Mouse (Mus musculus) hindbrain, embryonic 12.5 days (tissue): Measurements from ENCODE around the gene Ankrd13d. TPM values are rescaled to one million over a fixed set of nuclear protein-coding genes. Genes with fewer than 3 reads are reported as not detected.
"Not testable (repeated sequence)": the region's sequence is repeated elsewhere in the genome, so short reads cannot be mapped to it uniquely, and the experiment has no call there.

ENCODE experiments used
- ATAC-seq: fragments of 200-750 bp; cut with Nextera tagmentation; 2 replicates; pipeline ENCODE4 v1.8.0; 2017; ENCODE audit warnings: moderate TSS enrichment; ENCODE audit not compliant: low FRiP score
- H3K27ac ChIP-seq: fragments of 300-500 bp; sonication (generic); 2 replicates; pipeline ENCODE4 v1.5.1; 2016; ENCODE audit warnings: mild to moderate bottlenecking
- H3K27me3 ChIP-seq: fragments of 300-500 bp; sonication (generic); 2 replicates; pipeline ENCODE4 v1.6.1; 2016; ENCODE audit warnings: mild to moderate bottlenecking
- H3K36me3 ChIP-seq: fragments of 300-500 bp; sonication (generic); 2 replicates; pipeline ENCODE4 v1.6.1; 2016; ENCODE audit warnings: mild to moderate bottlenecking
- H3K4me1 ChIP-seq: fragments of 300-500 bp; sonication (generic); 2 replicates; pipeline ENCODE4 v1.6.1; 2016
- H3K4me2 ChIP-seq: fragments of 300-500 bp; sonication (generic); replicated peaks from 2 replicates; pipeline ENCODE4 v1.6.1; 2016; ENCODE audit warnings: mild to moderate bottlenecking
- H3K4me3 ChIP-seq: fragments of 300-500 bp; sonication (generic); 2 replicates; pipeline ENCODE4 v1.5.1; 2016; ENCODE audit warnings: mild to moderate bottlenecking
- H3K9ac ChIP-seq: fragments of 300-500 bp; sonication (generic); 2 replicates; pipeline ENCODE4 v1.6.1; 2016; ENCODE audit warnings: mild to moderate bottlenecking, moderate library complexity
- H3K9me3 ChIP-seq: fragments of 300-500 bp; sonication (generic); replicated peaks from 2 replicates; pipeline ENCODE4 v1.6.1; 2016; ENCODE audit warnings: mild to moderate bottlenecking
- WGBS: fragments of 180-500 bp; shearing (Covaris S2); methylation state at CpG from one replicate; pipeline ENCODE4 v1.1.7; 2016; 5-methylcytosine and 5-hydroxymethylcytosine counted together
- polyA plus RNA-seq: library from polyadenylated mRNA; unstranded; fragments of >200 nt; fragmentation: Nextera tagmentation; extraction: Ambion mirVana; gene quantifications from 2 replicates; pipeline ENCODE4 v1.2.1, GENCODE M21; 2016

Ankrd13d gene
- polyA plus RNA-seq, 1 experiment from 2014 or later, result 22.1 TPM

GRCm38 (mm10) chr19:4255583-4256162 lies 27.3 kb downstream of the Ankrd13d start:
- Histone ChIP-seq H3K4me3 (no peak overlapping the region), H3K4me1 (peaks cover 4% of the 10 kb centered on the region; the same call in 1 of the 2 replicates), H3K9ac (no peak overlapping the region), H3K36me3 (no peaks in the 10 kb centered on the region), H3K4me2 (no peak overlapping the region), H3K27me3 (no peaks in the 10 kb centered on the region), H3K9me3 (no peaks in the 10 kb centered on the region), H3K27ac (no peak overlapping the region)
- ATAC-seq, result no peak
- WGBS, result 71% methylated on average over 11 of the region's 11 CpGs

GRCm38 (mm10) chr19:4254230-4254629 lies 28.7 kb downstream of the Ankrd13d start:
- Histone ChIP-seq H3K9ac (no peak overlapping the region), H3K4me3 (no peak overlapping the region), H3K4me2 (no peak overlapping the region), H3K27ac (no peak overlapping the region), H3K36me3 (no peaks in the 10 kb centered on the region), H3K9me3 (no peaks in the 10 kb centered on the region), H3K4me1 (peaks cover 4% of the 10 kb centered on the region; the same call in 1 of the 2 replicates), H3K27me3 (no peaks in the 10 kb centered on the region)
- ATAC-seq, result no peak
- WGBS, result 85% methylated on average over 7 of the region's 7 CpGs

- H3K9ac ChIP-seq, H3K4me3 ChIP-seq, H3K9me3 ChIP-seq, ATAC-seq, H3K4me1 ChIP-seq, H3K27me3 ChIP-seq, H3K27ac ChIP-seq, H3K4me2 ChIP-seq, H3K36me3 ChIP-seq: not testable (repeated sequence)
- WGBS, result 69% methylated on average over 1 of the region's 1 CpGs
These were observed 34.3 kb downstream of the Ankrd13d start for GRCm38 (mm10) chr19:4248683-4249082.

GRCm38 (mm10) chr19:4247010-4247409 lies 35.9 kb downstream of the Ankrd13d start:
- ATAC-seq, result no peak
- Histone ChIP-seq H3K4me2 (no peak overlapping the region), H3K27me3 (no peaks in the 10 kb centered on the region), H3K9me3 (no peaks in the 10 kb centered on the region), H3K4me1 (no peaks in the 10 kb centered on the region), H3K36me3 (no peaks in the 10 kb centered on the region), H3K27ac (no peak overlapping the region), H3K9ac (no peak overlapping the region), H3K4me3 (no peak overlapping the region)
- 60% methylated on average over 1 of the region's 1 CpGs for WGBS

GRCm38 (mm10) chr19:4244775-4245174 lies 38.2 kb downstream of the Ankrd13d start:
- H3K9ac ChIP-seq, result no peak overlapping the region
- 86% methylated on average over 6 of the region's 6 CpGs for WGBS
- no peak for ATAC-seq
- H3K27ac ChIP-seq, result no peak overlapping the region
- H3K4me1 ChIP-seq, result no peaks in the 10 kb centered on the region
- no peaks in the 10 kb centered on the region for H3K9me3 ChIP-seq
- no peak overlapping the region for H3K4me3 ChIP-seq
- no peaks in the 10 kb centered on the region for H3K27me3 ChIP-seq
- no peaks in the 10 kb centered on the region for H3K36me3 ChIP-seq
- no peak overlapping the region for H3K4me2 ChIP-seq

GRCm38 (mm10) chr19:4242416-4242815 lies 40.5 kb downstream of the Ankrd13d start:
- Histone ChIP-seq H3K4me2 (no peak overlapping the region), H3K4me1 (no peaks in the 10 kb centered on the region)
- 71% methylated on average over 3 of the region's 3 CpGs for WGBS

GRCm38 (mm10) chr19:4240247-4240668 lies 42.7 kb downstream of the Ankrd13d start:
- H3K4me3 ChIP-seq, result no peak overlapping the region
- H3K27me3 ChIP-seq, result no peaks in the 10 kb centered on the region
- no peak overlapping the region for H3K27ac ChIP-seq
- no peak for ATAC-seq
- no peaks in the 10 kb centered on the region for H3K36me3 ChIP-seq
- H3K9me3 ChIP-seq, result no peaks in the 10 kb centered on the region
- no peak overlapping the region for H3K4me2 ChIP-seq
- H3K9ac ChIP-seq, result no peak overlapping the region
- 67% methylated on average over 8 of the region's 8 CpGs for WGBS
- H3K4me1 ChIP-seq, result no peaks in the 10 kb centered on the region

More at GRCm38 (mm10) chr19:4242416-4242815, 40.5 kb downstream of the Ankrd13d start:
- no peaks in the 10 kb centered on the region for H3K27me3 ChIP-seq
- no peaks in the 10 kb centered on the region for H3K36me3 ChIP-seq
- no peak overlapping the region for H3K9ac ChIP-seq
- no peak for ATAC-seq
- no peaks in the 10 kb centered on the region for H3K9me3 ChIP-seq
- no peak overlapping the region for H3K27ac ChIP-seq
- no peak overlapping the region for H3K4me3 ChIP-seq

GRCm38 (mm10) chr19:4234548-4234947 lies 48.4 kb downstream of the Ankrd13d start:
- 77% methylated on average over 4 of the region's 4 CpGs for WGBS
- Histone ChIP-seq H3K27me3 (peaks cover 8% of the 10 kb centered on the region), H3K9me3 (no peaks in the 10 kb centered on the region), H3K4me1 (peaks cover 12% of the 10 kb centered on the region), H3K4me2 (no peak overlapping the region), H3K27ac (no peak overlapping the region), H3K4me3 (no peak overlapping the region), H3K36me3 (no peaks in the 10 kb centered on the region), H3K9ac (no peak overlapping the region)
- ATAC-seq, result no peak

GRCm38 (mm10) chr19:4232651-4233050 lies 50.3 kb downstream of the Ankrd13d start:
- no peak overlapping the region for H3K4me3 ChIP-seq
- WGBS, result 76% methylated on average over 7 of the region's 7 CpGs
- H3K4me2 ChIP-seq, result peak overlapping the region; percentile 89
- H3K9me3 ChIP-seq, result no peaks in the 10 kb centered on the region
- H3K4me1 ChIP-seq, result peaks cover 12% of the 10 kb centered on the region
- H3K9ac ChIP-seq, result peak overlapping the region; percentile 82
- peaks cover 20% of the 10 kb centered on the region for H3K27me3 ChIP-seq
- H3K36me3 ChIP-seq, result no peaks in the 10 kb centered on the region
- no peak for ATAC-seq
- H3K27ac ChIP-seq, result no peak overlapping the region

- H3K9ac ChIP-seq, result peak overlapping the region; percentile 82
- H3K4me3 ChIP-seq, result peak overlapping the region; percentile 52
- peak; percentile 26 for ATAC-seq
- 58% methylated on average over 2 of the region's 2 CpGs for WGBS
- no peaks in the 10 kb centered on the region for H3K36me3 ChIP-seq
- H3K9me3 ChIP-seq, result no peaks in the 10 kb centered on the region
- peaks cover 12% of the 10 kb centered on the region for H3K4me1 ChIP-seq
- peaks cover 20% of the 10 kb centered on the region for H3K27me3 ChIP-seq
- peak overlapping the region; percentile 89 for H3K4me2 ChIP-seq
- peak overlapping the region; percentile 69 for H3K27ac ChIP-seq
These were observed 50.8 kb downstream of the Ankrd13d start for GRCm38 (mm10) chr19:4232186-4232572.

- WGBS, result 12% methylated on average over 26 of the region's 26 CpGs
- H3K4me3 ChIP-seq, result peak within 1 kb of the TSS; percentile 52
- no peaks in the 10 kb centered on the region for H3K36me3 ChIP-seq
- ATAC-seq, result peak; percentile 90
- H3K27me3 ChIP-seq, result peaks cover 20% of the 10 kb centered on the region
- H3K9me3 ChIP-seq, result no peaks in the 10 kb centered on the region
- H3K4me2 ChIP-seq, result peak within 1 kb of the TSS; percentile 89
- peaks cover 12% of the 10 kb centered on the region for H3K4me1 ChIP-seq
- H3K9ac ChIP-seq, result peak within 1 kb of the TSS; percentile 82
- peak within 1 kb of the TSS; percentile 69 for H3K27ac ChIP-seq
These were observed 51.4 kb downstream of the Ankrd13d start, which contains the start of gene Pold4 for GRCm38 (mm10) chr19:4231253-4232185. Gene Pold4 (plus strand): TSS chr19:4231899.

GRCm38 (mm10) chr19:4230415-4230814 lies 52.5 kb downstream of the Ankrd13d start:
- H3K9me3 ChIP-seq, result no peaks in the 10 kb centered on the region
- no peak overlapping the region for H3K9ac ChIP-seq
- H3K27me3 ChIP-seq, result peaks cover 20% of the 10 kb centered on the region
- no peak overlapping the region for H3K4me2 ChIP-seq
- peaks cover 12% of the 10 kb centered on the region for H3K4me1 ChIP-seq
- H3K4me3 ChIP-seq, result no peak overlapping the region
- no peaks in the 10 kb centered on the region for H3K36me3 ChIP-seq
- no peak overlapping the region for H3K27ac ChIP-seq
- no peak for ATAC-seq
- WGBS, result 76% methylated on average over 8 of the region's 8 CpGs
